Mouse (Mus musculus): ENCODE measurements around the gene Trove2.

GRCm38 (mm10) chr1:143766238-143766637, 10.6 kb downstream of the Trove2 start:
- no peak for TF ChIP-seq FLI1 (IDR thresholded peaks at IDR 0.05; ENCODE audit: low read length)
- TF ChIP-seq GATA1 (IDR thresholded peaks at IDR 0.05; ENCODE audit: borderline replicate concordance, low read length) = no peak

Data from megakaryocyte, embryonic 14.5 days (primary cell).